Mouse (Mus musculus): ENCODE measurements around the gene Trip10. TPM values are rescaled to one million over a fixed set of nuclear protein-coding genes. Genes with fewer than 3 reads are reported as not detected.

Gene Trip10
- total and polyA plus RNA-seq, 3 experiments, result 69.0 to 128 (median 107) TPM

- Histone ChIP-seq H3K4me1 (ENCODE audit: control insufficient read depth, insufficient read depth, low read length) (peaks cover 4% of the 10 kb centered on the region), H3K27ac (no peak overlapping the region), H3K36me3 (ENCODE audit: control insufficient read depth, insufficient read depth, low read length) (peaks cover 15% of the 10 kb centered on the region), H3K4me3 (no peak overlapping the region), H3K79me2 (replicated peaks; ENCODE audit: control insufficient read depth, insufficient read depth, low read length) (peaks cover 2% of the 10 kb centered on the region; the same call in 1 of the 2 replicates), H3K27me3 (ENCODE audit: control insufficient read depth, insufficient read depth, low read length) (no peaks in the 10 kb centered on the region), H3K9ac (ENCODE audit: low read depth, low read length) (no peak overlapping the region)
- WGBS, result 95% methylated on average over 3 of the region's 3 CpGs
- intact Hi-C loops (cut with DNase I), result no loop called here
- TF ChIP-seq EP300 (IDR thresholded peaks at IDR 0.05; ENCODE audit: insufficient read depth, low read depth, low read length) (no peak), POLR2A (IDR thresholded peaks at IDR 0.05; ENCODE audit: insufficient read depth, low read depth, low read length) (no peak), CTCF (IDR thresholded peaks at IDR 0.05) (no peak)
- DNase-seq, result no peak
Observed at GRCm38 (mm10) chr17:57258191-57258590, 8.9 kb downstream of the Trip10 start.

- Histone ChIP-seq H3K79me2 (replicated peaks; ENCODE audit: control insufficient read depth, insufficient read depth, low read length) (peaks cover 2% of the 10 kb centered on the region; the same call in 1 of the 2 replicates), H3K4me1 (ENCODE audit: control insufficient read depth, insufficient read depth, low read length) (peaks cover 4% of the 10 kb centered on the region), H3K4me3 (no peak overlapping the region), H3K27me3 (ENCODE audit: control insufficient read depth, insufficient read depth, low read length) (no peaks in the 10 kb centered on the region), H3K36me3 (ENCODE audit: control insufficient read depth, insufficient read depth, low read length) (peaks cover 13% of the 10 kb centered on the region), H3K27ac (peak overlapping the region; percentile 80), H3K9ac (ENCODE audit: low read depth, low read length) (no peak overlapping the region; the same call in 1 of the 2 replicates)
- intact Hi-C loops (cut with DNase I), result no loop called here
- 45% methylated on average over 8 of the region's 8 CpGs for WGBS
- TF ChIP-seq CTCF (IDR thresholded peaks at IDR 0.05) (no peak), POLR2A (IDR thresholded peaks at IDR 0.05; ENCODE audit: insufficient read depth, low read depth, low read length) (0 out of 2 replicates have a peak, but pooled peaks have one; percentile 21), EP300 (IDR thresholded peaks at IDR 0.05; ENCODE audit: insufficient read depth, low read depth, low read length) (peak; percentile 96)
- peak; percentile 59 to 80 for DNase-seq
Observed at GRCm38 (mm10) chr17:57259742-57260141, 10.5 kb downstream of the Trip10 start.

DNA sequence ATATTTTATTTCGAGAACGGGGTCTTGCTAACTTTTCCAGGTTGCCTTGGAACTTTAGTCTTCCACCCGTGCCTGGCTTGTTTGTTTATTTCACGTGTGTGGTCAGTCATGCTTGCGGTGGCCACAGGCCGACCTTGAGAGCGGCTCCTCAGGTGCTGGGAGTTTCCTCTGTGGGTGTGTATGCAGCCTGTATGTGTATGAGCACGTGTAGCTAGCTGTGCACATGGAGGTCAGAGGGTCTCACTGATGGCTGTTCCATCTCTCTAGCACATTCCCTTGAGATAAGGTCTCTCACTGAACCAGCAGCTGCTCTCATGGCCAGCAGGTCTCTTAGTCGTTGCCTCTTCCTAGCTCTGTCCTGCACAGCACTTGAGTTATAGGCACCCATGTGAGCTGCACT, 11.1 kb downstream of the Trip10 start:
- Histone ChIP-seq H3K9ac (ENCODE audit: low read depth, low read length) (no peak overlapping the region), H3K79me2 (replicated peaks; ENCODE audit: control insufficient read depth, insufficient read depth, low read length) (peaks cover 2% of the 10 kb centered on the region; the same call in 1 of the 2 replicates), H3K4me1 (ENCODE audit: control insufficient read depth, insufficient read depth, low read length) (peaks cover 4% of the 10 kb centered on the region), H3K4me3 (no peak overlapping the region), H3K36me3 (ENCODE audit: control insufficient read depth, insufficient read depth, low read length) (peaks cover 13% of the 10 kb centered on the region), H3K27ac (peak overlapping the region; percentile 80), H3K27me3 (ENCODE audit: control insufficient read depth, insufficient read depth, low read length) (no peaks in the 10 kb centered on the region)
- WGBS, result 77% methylated on average over 9 of the region's 9 CpGs
- DNase-seq, result no peak
- intact Hi-C loops (cut with DNase I), result no loop called here
- TF ChIP-seq POLR2A (IDR thresholded peaks at IDR 0.05; ENCODE audit: insufficient read depth, low read depth, low read length) (no peak), EP300 (IDR thresholded peaks at IDR 0.05; ENCODE audit: insufficient read depth, low read depth, low read length) (no peak), CTCF (IDR thresholded peaks at IDR 0.05) (no peak)

- Histone ChIP-seq H3K36me3 (ENCODE audit: control insufficient read depth, insufficient read depth, low read length) (peaks cover 13% of the 10 kb centered on the region), H3K27ac (no peak overlapping the region; the same call in 1 of the 2 replicates), H3K9ac (ENCODE audit: low read depth, low read length) (no peak overlapping the region), H3K4me3 (no peak overlapping the region), H3K4me1 (ENCODE audit: control insufficient read depth, insufficient read depth, low read length) (peaks cover 4% of the 10 kb centered on the region), H3K27me3 (ENCODE audit: control insufficient read depth, insufficient read depth, low read length) (no peaks in the 10 kb centered on the region), H3K79me2 (replicated peaks; ENCODE audit: control insufficient read depth, insufficient read depth, low read length) (peaks cover 2% of the 10 kb centered on the region; the same call in 1 of the 2 replicates)
- no peak for DNase-seq
- 94% methylated on average over 4 of the region's 4 CpGs for WGBS
- TF ChIP-seq CTCF (IDR thresholded peaks at IDR 0.05), result no peak
- TF ChIP-seq EP300 (IDR thresholded peaks at IDR 0.05; ENCODE audit: insufficient read depth, low read depth, low read length), result no peak
- TF ChIP-seq POLR2A (IDR thresholded peaks at IDR 0.05; ENCODE audit: insufficient read depth, low read depth, low read length), result no peak
- intact Hi-C loops (cut with DNase I), result no loop called here
Observed at GRCm38 (mm10) chr17:57261286-57261685, 12.0 kb downstream of the Trip10 start.

- H3K36me3 ChIP-seq (ENCODE audit: control insufficient read depth, insufficient read depth, low read length), result peaks cover 13% of the 10 kb centered on the region
- intact Hi-C loops (cut with DNase I), result no loop called here
- WGBS, result 48% methylated on average over 1 of the region's 1 CpGs
- H3K9ac ChIP-seq (ENCODE audit: low read depth, low read length), result no peak overlapping the region
- DNase-seq, result no peak
- no peaks in the 10 kb centered on the region for H3K79me2 ChIP-seq (replicated peaks; ENCODE audit: control insufficient read depth, insufficient read depth, low read length)
- no peak overlapping the region for H3K27ac ChIP-seq
- no peaks in the 10 kb centered on the region for H3K27me3 ChIP-seq (ENCODE audit: control insufficient read depth, insufficient read depth, low read length)
- H3K4me1 ChIP-seq (ENCODE audit: control insufficient read depth, insufficient read depth, low read length), result peaks cover 4% of the 10 kb centered on the region
- TF ChIP-seq EP300 (IDR thresholded peaks at IDR 0.05; ENCODE audit: insufficient read depth, low read depth, low read length), result no peak
- no peak for TF ChIP-seq CTCF (IDR thresholded peaks at IDR 0.05)
- no peak overlapping the region for H3K4me3 ChIP-seq
Observed at GRCm38 (mm10) chr17:57261796-57262195, 12.5 kb downstream of the Trip10 start.

GRCm38 (mm10) chr17:57262901-57263550, 13.8 kb downstream of the Trip10 start:
- no peaks in the 10 kb centered on the region for H3K79me2 ChIP-seq (replicated peaks; ENCODE audit: control insufficient read depth, insufficient read depth, low read length)
- H3K4me3 ChIP-seq, result no peak overlapping the region
- peaks cover 4% of the 10 kb centered on the region for H3K4me1 ChIP-seq (ENCODE audit: control insufficient read depth, insufficient read depth, low read length)
- intact Hi-C loops (cut with DNase I), result no loop called here
- TF ChIP-seq POLR2A (IDR thresholded peaks at IDR 0.05; ENCODE audit: insufficient read depth, low read depth, low read length) (no peak), EP300 (IDR thresholded peaks at IDR 0.05; ENCODE audit: insufficient read depth, low read depth, low read length) (no peak), CTCF (IDR thresholded peaks at IDR 0.05) (no peak)
- no peaks in the 10 kb centered on the region for H3K27me3 ChIP-seq (ENCODE audit: control insufficient read depth, insufficient read depth, low read length)
- DNase-seq, result no peak
- H3K9ac ChIP-seq (ENCODE audit: low read depth, low read length), result no peak overlapping the region
- H3K36me3 ChIP-seq (ENCODE audit: control insufficient read depth, insufficient read depth, low read length), result peaks cover 13% of the 10 kb centered on the region
- 92% methylated on average over 17 of the region's 17 CpGs for WGBS
- H3K27ac ChIP-seq, result no peak overlapping the region

Data from heart, adult 2 months (tissue).